Mouse (Mus musculus): ENCODE results near the gene Trim71. TPM values are rescaled to one million over a fixed set of nuclear protein-coding genes. Genes with fewer than 3 reads are reported as not detected.

The Trim71 gene
- not detected in 2 replicates for polyA plus RNA-seq (2012)

DNA sequence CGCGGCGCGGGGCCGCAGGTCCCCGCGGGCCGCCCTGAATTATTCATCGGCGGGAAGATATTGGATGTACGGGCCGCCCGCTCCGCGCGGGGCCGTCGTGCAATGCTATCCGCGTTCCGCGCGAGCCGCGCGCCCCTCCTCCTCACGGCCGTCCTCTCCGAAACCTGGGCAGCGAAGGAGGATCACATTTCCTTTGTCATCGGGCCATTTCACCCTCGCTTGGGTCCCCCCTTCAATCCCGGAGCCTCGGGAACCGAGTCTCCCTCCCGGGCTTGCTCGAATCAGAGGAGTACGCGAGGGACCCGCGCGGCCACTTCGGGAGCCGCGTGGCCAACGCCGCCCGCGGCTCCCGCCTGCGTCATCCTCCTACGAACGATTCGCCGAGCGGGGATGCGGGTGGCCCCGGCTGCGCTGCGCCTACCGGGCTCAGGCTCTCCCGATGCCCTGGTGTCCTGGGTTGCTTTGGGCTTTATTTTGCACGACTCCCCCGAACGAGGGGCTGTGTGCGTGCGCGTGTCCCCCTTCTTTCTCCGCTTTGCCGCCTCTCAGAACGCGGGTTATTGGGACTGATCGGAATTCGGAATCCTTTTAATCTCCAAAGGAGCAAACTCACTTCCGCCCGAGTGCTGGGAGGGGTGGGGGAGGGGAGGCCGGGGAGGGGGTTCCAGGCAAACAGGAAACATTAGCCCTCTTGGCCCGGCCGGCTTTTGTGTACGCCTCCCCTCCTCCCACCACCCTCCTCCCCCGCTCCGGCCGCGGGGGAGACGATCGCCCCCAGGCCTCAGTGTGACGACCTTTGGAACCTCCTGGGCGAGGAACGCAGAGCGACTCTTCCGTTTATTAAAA lies at the start of gene Trim71:
Trim71 (minus strand) TSS at position 609 of the 846 bp plus-strand sequence.

DNA sequence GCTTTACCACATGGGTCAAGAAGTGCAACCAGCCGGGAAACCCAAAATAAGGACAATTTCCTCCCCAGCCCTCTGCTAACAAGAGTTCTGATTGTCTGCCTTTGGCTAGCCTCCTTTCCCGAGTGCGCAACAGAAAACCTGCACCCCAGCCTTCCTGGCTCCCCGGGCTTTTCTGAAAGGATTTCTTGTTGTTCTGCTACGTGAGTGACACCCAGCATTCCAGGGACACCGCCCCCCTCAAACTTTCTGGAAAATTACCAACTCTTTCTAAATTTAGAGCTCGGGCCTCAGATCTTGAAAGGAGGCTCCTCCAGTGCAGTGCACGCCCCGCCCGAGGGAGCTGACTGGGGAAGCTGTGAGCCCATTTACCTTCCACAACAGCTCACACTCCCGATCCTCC lies 48.8 kb downstream of the Trim71 start, which contains the start of gene C130032M10Rik:
C130032M10Rik (plus strand) TSS at position 334 of the 400 bp plus-strand sequence.

DNA sequence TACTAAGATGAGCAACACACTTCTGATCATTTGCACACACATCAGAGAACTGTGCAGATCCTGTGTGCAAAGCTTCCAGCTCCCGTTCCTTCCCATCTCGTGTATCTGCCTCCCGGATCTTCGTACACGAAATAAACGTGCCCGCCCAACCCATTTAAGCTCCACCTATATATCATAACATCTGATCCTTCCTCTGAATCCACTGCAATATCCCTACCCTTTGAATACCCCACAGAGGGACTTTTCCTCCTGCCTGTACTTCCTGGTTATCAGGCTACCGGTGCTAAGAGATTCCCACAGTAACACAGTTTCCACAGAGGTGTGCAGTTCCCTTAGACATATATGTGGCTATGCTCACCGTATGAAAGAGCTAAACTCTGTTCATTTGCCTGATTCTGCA lies 59.4 kb downstream of the Trim71 start, which contains the start of gene Ccr4:
Ccr4 (minus strand) TSS at position 101 of the 400 bp plus-strand sequence.

Other genes starting within 250 kb of the Trim71 start
- not detected in 2 replicates for gene Bcl2a1c, start 234.2 kb downstream of the Trim71 start, polyA plus RNA-seq (2012)
- 24.0 and 24.9 TPM in 2 replicates for gene Crtap, start 173.7 kb downstream of the Trim71 start, polyA plus RNA-seq (2012)
- 21.6 and 22.1 TPM in 2 replicates for gene Glb1, start 163.3 kb downstream of the Trim71 start, polyA plus RNA-seq (2012)
- gene Tmppe, start 163.3 kb downstream of the Trim71 start, polyA plus RNA-seq (2012): 2.6 and 3.5 TPM in 2 replicates
- gene Ccr4, start 59.5 kb downstream of the Trim71 start, polyA plus RNA-seq (2012): 0.03 TPM in 1 of 2 replicates, not detected in the other
- gene C130032M10Rik, start 48.7 kb downstream of the Trim71 start, polyA plus RNA-seq (2012): not detected in 2 replicates
- 32.7 and 35.0 TPM in 2 replicates for gene Cnot10, start 75.8 kb upstream of the Trim71 start, polyA plus RNA-seq (2012)
- gene Dync1li1, start 124.4 kb upstream of the Trim71 start, polyA plus RNA-seq (2012): 21.8 and 22.0 TPM in 2 replicates
- 9.6 and 11.0 TPM in 2 replicates for gene Cmtm6, start 166.7 kb upstream of the Trim71 start, polyA plus RNA-seq (2012)
- gene Cmtm7, start 217.5 kb upstream of the Trim71 start, polyA plus RNA-seq (2012): 610 and 821 TPM in 2 replicates